Comparison of ENCODE assay signal across 8 mouse cellular contexts in the genomic region with DNA sequence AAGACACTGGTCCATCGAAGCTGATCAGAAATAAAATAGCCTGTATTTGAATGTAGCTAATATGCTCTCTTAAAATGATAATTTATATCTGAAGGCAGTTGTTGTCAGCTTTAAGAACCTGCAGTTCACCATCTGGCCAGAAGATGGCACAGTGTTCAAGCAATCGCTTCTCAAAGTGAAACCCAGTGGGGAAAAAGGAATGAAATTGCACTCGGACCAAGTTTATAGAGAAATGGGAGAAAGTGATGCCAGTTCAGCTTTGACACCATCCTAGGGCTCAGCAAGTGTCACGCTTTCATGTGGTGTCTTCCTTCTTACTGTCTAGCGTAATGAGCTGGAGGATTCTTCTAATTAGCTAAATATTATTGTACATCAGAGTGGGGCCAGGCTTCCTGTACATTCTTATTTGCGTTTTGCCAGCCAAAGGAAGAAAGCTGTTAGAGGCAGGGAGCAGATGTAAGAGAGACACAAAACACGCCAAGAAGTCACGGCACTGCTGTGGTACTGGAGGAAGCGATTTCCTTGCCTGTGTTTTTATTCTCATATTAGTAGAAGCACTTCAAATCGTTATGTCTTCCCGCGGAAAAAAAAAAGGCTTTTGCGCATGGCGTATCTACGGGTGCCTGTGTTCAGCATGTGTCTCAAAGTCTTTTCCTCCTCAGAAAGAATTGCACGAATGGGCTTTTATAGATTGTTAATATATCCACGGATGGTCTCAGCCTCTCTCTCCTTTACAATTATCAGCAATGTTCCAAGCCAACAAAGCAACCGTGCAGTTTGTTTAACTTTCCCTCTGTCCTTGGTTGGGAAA.
A peak's percentile ranks its signal among the peaks of the same experiment; 100 is the strongest.
DNase-seq lines count a peak whose midpoint lies in the region; ATAC-seq lines count a peak whose summit lies in the region.

No protein-coding gene starts in this region.

- no peaks in the 10 kb centered on the region for H3K27me3 ChIP-seq in hindbrain, embryonic 16.5 days (replicated peaks; ENCODE audit: control insufficient read depth, insufficient read depth, low read length)

- H3K4me2 ChIP-seq in hindbrain, embryonic 16.5 days (ENCODE audit: low read length), result peak overlapping the region; percentile 49

- no peaks in the 10 kb centered on the region for H3K36me3 ChIP-seq in hindbrain, embryonic 16.5 days (ENCODE audit: control insufficient read depth, insufficient read depth, low read length)

- H3K4me1 ChIP-seq in hindbrain, embryonic 16.5 days (ENCODE audit: control insufficient read depth, insufficient read depth, low read depth, low read length), result peaks cover 3% of the 10 kb centered on the region

- no peak overlapping the region for H3K27ac ChIP-seq in hindbrain, embryonic 16.5 days (ENCODE audit: low read depth, low read length)

- no peaks in the 10 kb centered on the region for H3K9me3 ChIP-seq in hindbrain, embryonic 16.5 days (ENCODE audit: control insufficient read depth, low read length)

- 0 out of 2 replicates have a peak, but pooled peaks have one; percentile 45 for ATAC-seq in hindbrain, embryonic 16.5 days

- peak; percentile 71 for DNase-seq in T-cell, adult 2 months (ENCODE audit: low spot score)
- peak; percentile 86 to 87 for DNase-seq in cerebellum, postnatal 14 days
- peak; percentile 83 for DNase-seq in gastrocnemius, adult 18-20 months (ENCODE audit: low spot score)
- DNase-seq in left cerebral cortex, adult 11 months (ENCODE audit: low spot score), result peak; percentile 72
- peak; percentile 93 for DNase-seq in lung, postnatal 36 days
- peak; percentile 91 for DNase-seq in retina, embryonic 14.5 days (ENCODE audit: low spot score)
- peak; percentile 72 to 81 for DNase-seq in thymus, postnatal 36 days

- H3K9ac ChIP-seq in hindbrain, embryonic 16.5 days (ENCODE audit: low read depth, low read length), result no peak overlapping the region

- 51% methylated on average over 18 of the region's 18 CpGs for WGBS in hindbrain, embryonic 16.5 days

- peak overlapping the region; percentile 11 for H3K4me3 ChIP-seq in hindbrain, embryonic 16.5 days (ENCODE audit: low read length)
